Mouse (Mus musculus): ENCODE results near the gene 4930544D05Rik. TPM values are rescaled to one million over a fixed set of nuclear protein-coding genes. Genes with fewer than 3 reads are reported as not detected.

Gene 4930544D05Rik
- polyA plus RNA-seq, 1 experiment from 2014 or later, result not detected

DNA sequence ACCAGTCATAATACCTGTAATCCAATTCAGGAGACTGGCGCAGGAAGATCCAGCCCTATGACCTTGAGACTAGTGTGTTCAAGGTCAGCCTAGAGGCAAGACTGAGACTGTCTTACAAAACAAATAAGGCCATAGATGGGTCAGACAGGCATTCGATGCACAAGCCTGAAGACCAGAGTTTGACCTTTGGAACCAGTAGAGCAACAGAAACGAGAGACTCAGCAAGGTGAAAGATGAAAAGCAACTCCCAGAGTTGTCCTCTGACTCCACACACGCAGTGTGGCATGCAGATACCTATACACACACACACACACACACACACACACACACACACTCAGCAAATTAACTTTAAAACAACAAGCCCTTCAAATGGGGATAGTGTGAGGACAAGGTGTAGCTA is 11.2 kb downstream of the 4930544D05Rik start:
- no peaks in the 10 kb centered on the region for H3K27me3 ChIP-seq (ENCODE audit: control insufficient read depth, insufficient read depth, low read length)
- 59% methylated on average over 4 of the region's 4 CpGs for WGBS
- no peaks in the 10 kb centered on the region for H3K4me1 ChIP-seq (ENCODE audit: control insufficient read depth, insufficient read depth, low read length)
- H3K27ac ChIP-seq (ENCODE audit: low read depth, low read length), result no peak overlapping the region
- no peak overlapping the region for H3K4me2 ChIP-seq (replicated peaks; ENCODE audit: low read depth, low read length)
- H3K9ac ChIP-seq (ENCODE audit: low read depth, low read length), result no peak overlapping the region
- no peaks in the 10 kb centered on the region for H3K9me3 ChIP-seq (ENCODE audit: control insufficient read depth, low read length)
- no peak for ATAC-seq (ENCODE audit: low FRiP score, low TSS enrichment)
- no peaks in the 10 kb centered on the region for H3K36me3 ChIP-seq (ENCODE audit: control insufficient read depth, insufficient read depth, low read length)
- no peak overlapping the region for H3K4me3 ChIP-seq (ENCODE audit: low read length)

DNA sequence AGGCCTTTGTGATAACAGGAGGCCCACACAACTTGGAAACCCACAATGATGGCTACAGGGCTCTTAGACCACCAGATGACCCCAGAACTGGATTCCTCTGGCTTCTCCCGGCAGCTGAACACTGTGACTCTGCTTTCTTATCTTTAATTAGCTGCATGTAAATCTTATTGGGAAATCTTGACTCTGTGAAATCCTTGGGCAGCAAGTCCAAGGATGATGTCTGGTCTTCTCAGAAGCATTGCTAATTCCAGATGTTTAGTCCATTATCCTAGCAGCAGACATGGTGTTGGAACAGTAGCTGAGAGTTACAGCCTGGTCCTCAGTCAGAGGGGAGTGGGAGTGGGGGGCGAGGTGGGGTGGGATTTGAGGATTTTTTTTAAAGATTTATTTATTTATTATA is 12.8 kb downstream of the 4930544D05Rik start:
- Histone ChIP-seq H3K36me3 (ENCODE audit: control insufficient read depth, insufficient read depth, low read length) (no peaks in the 10 kb centered on the region), H3K27ac (ENCODE audit: low read depth, low read length) (no peak overlapping the region), H3K27me3 (ENCODE audit: control insufficient read depth, insufficient read depth, low read length) (no peaks in the 10 kb centered on the region), H3K4me2 (replicated peaks; ENCODE audit: low read depth, low read length) (no peak overlapping the region), H3K9me3 (ENCODE audit: control insufficient read depth, low read length) (no peaks in the 10 kb centered on the region), H3K4me1 (ENCODE audit: control insufficient read depth, insufficient read depth, low read length) (no peaks in the 10 kb centered on the region), H3K9ac (ENCODE audit: low read depth, low read length) (no peak overlapping the region), H3K4me3 (ENCODE audit: low read length) (no peak overlapping the region)
- 56% methylated on average over 2 of the region's 2 CpGs for WGBS
- no peak for ATAC-seq (ENCODE audit: low FRiP score, low TSS enrichment)

- Histone ChIP-seq H3K4me2 (replicated peaks; ENCODE audit: low read depth, low read length) (no peak overlapping the region), H3K9ac (ENCODE audit: low read depth, low read length) (no peak overlapping the region), H3K36me3 (ENCODE audit: control insufficient read depth, insufficient read depth, low read length) (no peaks in the 10 kb centered on the region), H3K4me1 (ENCODE audit: control insufficient read depth, insufficient read depth, low read length) (no peaks in the 10 kb centered on the region), H3K4me3 (ENCODE audit: low read length) (no peak overlapping the region), H3K27me3 (ENCODE audit: control insufficient read depth, insufficient read depth, low read length) (no peaks in the 10 kb centered on the region), H3K9me3 (ENCODE audit: control insufficient read depth, low read length) (no peaks in the 10 kb centered on the region), H3K27ac (ENCODE audit: low read depth, low read length) (no peak overlapping the region)
- WGBS, result 60% methylated on average over 5 of the region's 5 CpGs
- no peak for ATAC-seq (ENCODE audit: low FRiP score, low TSS enrichment)
Measured at GRCm38 (mm10) chr11:70629557-70629956, 13.9 kb downstream of the 4930544D05Rik start.

- no peaks in the 10 kb centered on the region for H3K36me3 ChIP-seq (ENCODE audit: control insufficient read depth, insufficient read depth, low read length)
- H3K4me3 ChIP-seq (ENCODE audit: low read length), result no peak overlapping the region
- 80% methylated on average over 7 of the region's 7 CpGs for WGBS
- ATAC-seq (ENCODE audit: low FRiP score, low TSS enrichment), result no peak
- no peaks in the 10 kb centered on the region for H3K27me3 ChIP-seq (ENCODE audit: control insufficient read depth, insufficient read depth, low read length)
- no peak overlapping the region for H3K9ac ChIP-seq (ENCODE audit: low read depth, low read length)
- no peak overlapping the region for H3K27ac ChIP-seq (ENCODE audit: low read depth, low read length)
- H3K4me2 ChIP-seq (replicated peaks; ENCODE audit: low read depth, low read length), result no peak overlapping the region
- no peaks in the 10 kb centered on the region for H3K4me1 ChIP-seq (ENCODE audit: control insufficient read depth, insufficient read depth, low read length)
- no peaks in the 10 kb centered on the region for H3K9me3 ChIP-seq (ENCODE audit: control insufficient read depth, low read length)
Measured at GRCm38 (mm10) chr11:70630129-70630528, 14.5 kb downstream of the 4930544D05Rik start.

GRCm38 (mm10) chr11:70635601-70636000 is 20.0 kb downstream of the 4930544D05Rik start:
- Histone ChIP-seq H3K9ac (ENCODE audit: low read depth, low read length) (no peak overlapping the region), H3K4me1 (ENCODE audit: control insufficient read depth, insufficient read depth, low read length) (no peaks in the 10 kb centered on the region), H3K9me3 (ENCODE audit: control insufficient read depth, low read length) (no peaks in the 10 kb centered on the region), H3K36me3 (ENCODE audit: control insufficient read depth, insufficient read depth, low read length) (no peaks in the 10 kb centered on the region), H3K4me2 (replicated peaks; ENCODE audit: low read depth, low read length) (no peak overlapping the region), H3K27ac (ENCODE audit: low read depth, low read length) (no peak overlapping the region), H3K4me3 (ENCODE audit: low read length) (no peak overlapping the region), H3K27me3 (ENCODE audit: control insufficient read depth, insufficient read depth, low read length) (no peaks in the 10 kb centered on the region)
- WGBS, result 75% methylated on average over 4 of the region's 4 CpGs
- no peak for ATAC-seq (ENCODE audit: low FRiP score, low TSS enrichment)

DNA sequence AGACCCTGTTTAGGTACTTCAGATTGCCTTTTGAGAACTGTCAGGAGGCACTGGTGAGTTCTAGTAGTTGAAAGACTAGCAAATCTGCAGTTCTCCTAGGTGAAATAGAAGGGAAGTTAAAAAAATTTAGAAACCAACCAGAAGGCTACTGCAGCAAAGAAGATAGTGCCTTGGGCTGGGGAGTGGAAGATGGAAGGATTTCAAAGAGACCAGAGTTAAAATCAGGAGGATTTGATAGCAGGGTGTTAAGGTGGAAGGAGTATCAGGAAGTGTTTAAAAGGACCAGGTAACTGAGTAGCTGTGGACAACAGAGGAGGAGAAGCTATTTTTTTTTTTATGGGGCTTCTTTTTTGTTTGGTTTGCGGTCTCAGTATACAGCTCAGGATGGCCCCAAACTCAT is 22.1 kb downstream of the 4930544D05Rik start:
- no peak for ATAC-seq (ENCODE audit: low FRiP score, low TSS enrichment)
- no peaks in the 10 kb centered on the region for H3K27me3 ChIP-seq (ENCODE audit: control insufficient read depth, insufficient read depth, low read length)
- H3K4me1 ChIP-seq (ENCODE audit: control insufficient read depth, insufficient read depth, low read length), result no peaks in the 10 kb centered on the region
- WGBS, result 100% methylated on average over 1 of the region's 1 CpGs
- H3K9ac ChIP-seq (ENCODE audit: low read depth, low read length), result no peak overlapping the region
- peaks cover under 1% of the 10 kb centered on the region; the same call in 1 of the 2 replicates for H3K36me3 ChIP-seq (ENCODE audit: control insufficient read depth, insufficient read depth, low read length)
- H3K4me2 ChIP-seq (replicated peaks; ENCODE audit: low read depth, low read length), result no peak overlapping the region
- no peak overlapping the region for H3K4me3 ChIP-seq (ENCODE audit: low read length)
- H3K27ac ChIP-seq (ENCODE audit: low read depth, low read length), result no peak overlapping the region
- H3K9me3 ChIP-seq (ENCODE audit: control insufficient read depth, low read length), result no peaks in the 10 kb centered on the region

DNA sequence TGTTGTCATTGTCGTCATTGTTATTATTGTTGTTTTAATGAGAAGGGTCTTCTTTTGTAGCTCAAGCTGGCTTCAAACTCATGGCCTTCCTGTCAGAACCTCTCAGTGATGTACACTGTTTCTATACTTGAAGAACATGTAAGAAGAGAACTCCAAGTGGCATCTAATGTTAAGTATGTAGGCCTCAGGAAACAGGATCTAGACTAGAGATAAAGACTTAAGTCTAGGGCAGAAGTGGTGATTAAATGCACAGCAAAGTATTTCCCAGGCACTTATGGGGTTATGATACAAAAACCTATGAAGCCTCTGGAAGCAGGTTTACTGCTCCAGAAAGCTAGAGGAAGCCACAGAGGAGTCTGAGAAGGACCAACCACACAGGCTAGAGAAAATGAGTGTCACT is 22.6 kb downstream of the 4930544D05Rik start:
- H3K36me3 ChIP-seq (ENCODE audit: control insufficient read depth, insufficient read depth, low read length), result peaks cover 4% of the 10 kb centered on the region; the same call in 1 of the 2 replicates
- no peak overlapping the region for H3K4me3 ChIP-seq (ENCODE audit: low read length)
- H3K27me3 ChIP-seq (ENCODE audit: control insufficient read depth, insufficient read depth, low read length), result no peaks in the 10 kb centered on the region
- no peak overlapping the region for H3K4me2 ChIP-seq (replicated peaks; ENCODE audit: low read depth, low read length)
- H3K4me1 ChIP-seq (ENCODE audit: control insufficient read depth, insufficient read depth, low read length), result no peaks in the 10 kb centered on the region
- H3K9me3 ChIP-seq (ENCODE audit: control insufficient read depth, low read length), result no peaks in the 10 kb centered on the region
- no peak overlapping the region for H3K27ac ChIP-seq (ENCODE audit: low read depth, low read length)
- peak overlapping the region; percentile 31; the same call in 1 of the 2 replicates for H3K9ac ChIP-seq (ENCODE audit: low read depth, low read length)
- ATAC-seq (ENCODE audit: low FRiP score, low TSS enrichment), result no peak
- whole genome bisulfite sequencing, result 95% methylated on average over 1 of the region's 1 CpGs

- Histone ChIP-seq H3K4me1 (ENCODE audit: control insufficient read depth, insufficient read depth, low read length) (no peaks in the 10 kb centered on the region), H3K9me3 (ENCODE audit: control insufficient read depth, low read length) (no peaks in the 10 kb centered on the region), H3K27me3 (ENCODE audit: control insufficient read depth, insufficient read depth, low read length) (no peaks in the 10 kb centered on the region), H3K4me2 (replicated peaks; ENCODE audit: low read depth, low read length) (no peak within 1 kb of the TSS), H3K9ac (ENCODE audit: low read depth, low read length) (peak within 1 kb of the TSS; percentile 31; the same call in 1 of the 2 replicates), H3K36me3 (ENCODE audit: control insufficient read depth, insufficient read depth, low read length) (peaks cover 7% of the 10 kb centered on the region; the same call in 1 of the 2 replicates), H3K4me3 (ENCODE audit: low read length) (no peak within 1 kb of the TSS), H3K27ac (ENCODE audit: low read depth, low read length) (no peak within 1 kb of the TSS)
- 43% methylated on average over 5 of the region's 5 CpGs for WGBS
- no peak for ATAC-seq (ENCODE audit: low FRiP score, low TSS enrichment)
Measured at GRCm38 (mm10) chr11:70638714-70639278, 23.1 kb downstream of the 4930544D05Rik start, which contains the start of gene Gp1ba. Gene Gp1ba (plus strand): TSS chr11:70639122.

- Histone ChIP-seq H3K9ac (ENCODE audit: low read depth, low read length) (no peak overlapping the region), H3K4me2 (replicated peaks; ENCODE audit: low read depth, low read length) (no peak overlapping the region), H3K27ac (ENCODE audit: low read depth, low read length) (no peak overlapping the region), H3K27me3 (ENCODE audit: control insufficient read depth, insufficient read depth, low read length) (no peaks in the 10 kb centered on the region), H3K4me3 (ENCODE audit: low read length) (no peak overlapping the region), H3K9me3 (ENCODE audit: control insufficient read depth, low read length) (no peaks in the 10 kb centered on the region), H3K4me1 (ENCODE audit: control insufficient read depth, insufficient read depth, low read length) (no peaks in the 10 kb centered on the region), H3K36me3 (ENCODE audit: control insufficient read depth, insufficient read depth, low read length) (peaks cover 19% of the 10 kb centered on the region)
- ATAC-seq (ENCODE audit: low FRiP score, low TSS enrichment), result no peak
- WGBS, result 85% methylated on average over 8 of the region's 8 CpGs
Measured at GRCm38 (mm10) chr11:70639976-70640375, 24.3 kb downstream of the 4930544D05Rik start.

All from kidney, embryonic 14.5 days (tissue).